Mouse (Mus musculus) thymus, adult 2 months (tissue): ENCODE data around the gene Abcb6.

ENCODE experiments used
- CTCF ChIP-seq: fragments of 200-500 bp; IDR thresholded peaks from 2 replicates; pipeline ENCODE4 v1.5.1; 2012; ENCODE audit warnings: mild to moderate bottlenecking, control low read depth, low read length, moderate library complexity, borderline replicate concordance; ENCODE audit not compliant: control insufficient read depth, poor library complexity, insufficient read depth; ENCODE audit errors: extremely low read depth
- POLR2A ChIP-seq: fragments of 200-500 bp; IDR thresholded peaks from 2 replicates; pipeline ENCODE4 v1.6.1; 2012; ENCODE audit warnings: mild to moderate bottlenecking, low read length, control low read depth, moderate library complexity; ENCODE audit not compliant: control insufficient read depth, poor library complexity, insufficient read depth; ENCODE audit errors: extremely low read depth

- no peak for TF ChIP-seq CTCF
- no peak for TF ChIP-seq POLR2A
Measured at GRCm38 (mm10) chr1:75192452-75192851, 12.3 kb upstream of the Abcb6 start.
